Mouse (Mus musculus): ENCODE results near the gene Stra6.

Stra6 gene

DNA sequence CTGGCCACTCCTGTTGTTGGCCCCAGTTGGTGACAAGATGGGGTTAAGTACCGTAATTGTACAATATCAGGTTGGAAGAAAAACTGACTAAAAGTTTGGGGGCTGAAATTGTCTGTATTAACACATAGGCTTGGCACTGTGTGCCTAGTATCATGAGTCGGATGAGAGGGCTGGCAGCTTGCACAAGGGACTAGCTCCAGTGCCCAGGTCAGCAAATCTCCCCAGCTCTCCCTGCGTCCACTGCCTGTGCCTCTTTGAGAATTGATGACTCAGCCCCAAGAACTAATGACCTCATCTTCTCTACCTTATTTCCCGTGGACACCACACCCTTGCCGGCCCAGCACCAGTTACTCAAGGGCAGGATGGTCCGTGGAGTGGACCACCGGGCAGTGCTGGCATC lies 13.7 kb upstream of the Stra6 start:
- no peak for DNase-seq (ENCODE audit: low spot score)

DNA sequence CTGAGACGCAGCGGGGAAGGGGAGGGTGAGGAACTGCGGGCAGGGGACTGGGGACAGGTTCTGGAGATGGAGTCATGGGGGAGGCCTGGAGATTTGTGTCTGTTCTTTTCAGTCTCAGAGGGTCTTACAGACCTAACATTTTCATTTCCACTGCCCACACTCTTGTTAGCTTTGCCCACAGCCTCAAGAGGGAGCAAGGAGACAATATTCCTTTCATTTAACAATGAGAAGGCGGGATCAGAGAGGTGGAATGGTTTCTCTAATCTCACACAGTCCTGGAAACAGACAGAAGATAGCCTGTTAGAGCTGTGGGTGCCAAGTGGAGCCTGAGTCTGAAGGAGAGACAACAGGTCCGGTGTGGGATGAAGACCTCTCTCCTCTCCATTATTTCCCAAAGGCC lies 11.7 kb upstream of the Stra6 start:
- DNase-seq (ENCODE audit: low spot score), result no peak

DNA sequence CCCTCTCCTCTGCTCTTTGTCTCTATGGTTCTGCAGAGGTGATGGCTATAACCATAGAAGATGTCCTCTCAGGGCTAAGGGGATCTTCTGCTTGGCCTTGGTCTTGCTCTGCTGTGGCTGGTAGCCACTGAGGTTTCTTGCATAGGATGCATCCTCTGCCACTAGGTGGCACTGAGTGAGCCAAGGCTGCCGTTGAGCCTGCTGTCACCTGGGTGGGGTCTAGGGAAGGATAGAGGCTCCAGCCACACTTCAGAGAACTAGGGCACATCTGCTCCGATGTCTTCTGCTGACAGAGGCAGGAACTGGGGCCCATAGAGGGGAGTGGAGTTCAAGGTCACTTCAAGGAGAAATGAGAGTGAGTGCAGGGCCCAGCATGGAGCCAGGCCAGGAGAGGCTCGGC lies 10.5 kb upstream of the Stra6 start:
- peak; percentile 42 for DNase-seq (ENCODE audit: low spot score)

DNA sequence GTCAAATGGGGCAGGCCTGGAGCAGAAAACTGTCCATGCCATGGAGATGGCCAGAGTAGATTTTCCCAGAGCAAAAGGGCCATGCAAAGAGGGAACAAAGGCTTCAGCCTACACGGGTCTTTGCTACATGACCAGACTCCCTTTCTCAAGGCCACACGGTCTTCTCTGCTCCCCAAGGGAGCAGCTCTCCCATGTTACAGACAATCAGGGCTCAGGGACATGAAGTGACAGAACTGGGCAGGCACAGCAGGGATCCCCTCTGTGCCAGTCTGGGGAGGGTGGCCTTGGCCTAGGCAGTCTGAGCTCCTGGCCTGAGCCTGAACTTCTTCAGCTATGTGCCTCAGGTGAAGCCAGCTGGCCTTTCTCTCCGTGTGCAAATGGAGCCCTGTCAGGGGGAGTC lies 10.0 kb upstream of the Stra6 start:
- no peak for DNase-seq (ENCODE audit: low spot score)

DNA sequence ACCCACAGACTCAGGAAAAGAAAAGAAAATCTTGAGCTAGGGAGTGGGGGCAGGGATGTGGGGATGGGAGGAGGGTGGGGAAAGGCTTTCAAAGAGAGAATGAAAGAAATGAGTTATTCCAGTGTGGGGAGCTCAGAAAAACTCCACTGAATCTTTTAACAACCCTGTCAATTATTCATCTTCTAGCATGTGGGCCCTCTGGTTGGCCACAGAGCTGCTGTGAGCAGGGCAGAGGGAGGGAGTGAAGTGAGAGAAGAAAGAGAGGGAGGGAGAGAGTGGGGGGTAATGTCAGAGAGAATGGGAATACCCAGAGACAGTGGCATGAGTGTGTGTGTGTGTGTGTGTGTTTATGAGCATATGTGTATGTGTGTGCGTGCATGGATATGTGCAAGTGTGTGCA lies 9.6 kb upstream of the Stra6 start:
- DNase-seq (ENCODE audit: low spot score), result no peak

DNA sequence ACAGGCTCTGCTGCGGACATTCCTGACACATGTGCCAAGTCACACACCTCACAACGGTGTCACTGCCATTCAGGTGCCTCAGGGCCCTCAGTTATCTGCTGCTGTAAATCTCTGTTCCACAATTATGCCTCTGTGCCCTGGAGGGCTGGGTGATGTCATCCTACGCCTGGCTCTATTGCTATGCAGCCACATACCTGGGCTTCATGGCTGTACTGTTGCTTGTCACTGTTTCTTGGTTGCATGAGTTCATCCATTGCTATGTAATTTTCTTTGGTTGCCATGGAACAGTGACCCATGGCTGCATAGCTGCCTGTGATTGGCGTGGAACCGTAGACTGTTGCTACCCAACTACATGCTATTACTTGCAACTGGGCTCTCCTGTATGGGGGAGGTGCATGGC lies 7.9 kb upstream of the Stra6 start:
- DNase-seq (ENCODE audit: low spot score), result no peak

DNA sequence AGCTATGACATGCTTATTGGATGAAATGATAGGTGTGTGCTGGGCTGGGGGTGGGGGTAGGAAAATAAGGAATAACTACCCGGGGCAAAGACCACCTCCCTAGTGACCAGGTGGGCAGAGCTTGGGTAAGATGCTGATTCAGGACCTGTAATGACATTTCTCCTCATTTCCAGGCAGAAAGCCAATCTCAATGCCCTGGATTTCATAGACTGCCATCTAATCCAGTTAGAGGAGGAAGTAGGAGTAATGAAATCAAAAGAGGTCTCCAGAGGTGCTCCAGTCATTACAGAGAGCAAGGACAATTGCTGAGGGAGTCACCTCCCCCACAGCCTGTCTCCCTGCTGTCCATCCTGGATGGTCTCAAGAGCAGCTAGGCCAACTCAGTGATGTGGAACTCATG lies 3.7 kb upstream of the Stra6 start:
- DNase-seq (ENCODE audit: low spot score), result no peak

DNA sequence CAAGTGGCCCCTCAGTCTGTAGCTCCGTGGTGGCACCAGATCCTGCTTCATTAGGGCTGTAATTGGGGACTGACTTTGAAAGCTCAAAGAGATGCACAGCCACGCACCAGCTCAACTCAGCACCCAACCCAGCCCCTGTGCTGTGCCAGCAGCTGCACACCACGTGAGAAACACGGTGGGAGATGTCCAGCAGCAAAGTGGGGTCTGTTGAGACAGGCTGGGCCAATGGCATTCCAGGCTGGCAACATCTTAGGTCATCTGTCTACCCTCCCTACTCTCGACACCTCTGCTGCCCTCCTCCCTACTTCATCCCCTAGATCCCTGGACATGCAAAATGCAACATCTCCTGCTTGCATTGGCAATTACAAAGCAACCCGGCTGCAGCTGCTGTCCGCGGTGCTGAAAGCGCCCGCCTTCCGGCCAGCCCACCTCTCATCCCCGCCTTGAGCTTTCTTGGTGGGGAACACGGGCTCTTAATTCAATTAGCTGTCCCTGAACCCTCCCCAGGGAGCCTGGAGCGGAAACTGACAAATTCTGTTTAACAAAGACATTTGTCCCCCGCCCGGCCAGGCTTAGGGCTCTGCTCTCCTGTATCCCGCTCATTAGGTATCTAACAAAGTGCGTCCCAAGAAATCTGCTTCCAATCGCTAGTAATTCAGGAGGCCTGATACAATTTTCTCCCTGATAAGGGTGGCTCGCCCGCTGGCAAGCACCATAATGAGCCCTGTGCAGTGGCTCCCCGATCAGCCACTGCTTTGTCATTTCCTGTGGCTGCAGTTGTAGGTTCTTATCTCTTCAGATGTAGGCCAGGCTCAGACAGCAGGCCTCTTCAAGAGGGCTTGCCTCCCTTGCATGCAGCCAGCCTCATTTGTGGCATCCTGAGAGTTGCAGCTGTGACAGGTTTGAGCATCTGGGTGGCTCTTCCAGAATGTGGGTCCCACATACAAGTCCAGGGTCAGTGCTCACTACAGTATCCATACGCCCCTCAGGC lies 2.6 kb upstream of the Stra6 start:
- peak; percentile 66 for DNase-seq (ENCODE audit: low spot score)

DNA sequence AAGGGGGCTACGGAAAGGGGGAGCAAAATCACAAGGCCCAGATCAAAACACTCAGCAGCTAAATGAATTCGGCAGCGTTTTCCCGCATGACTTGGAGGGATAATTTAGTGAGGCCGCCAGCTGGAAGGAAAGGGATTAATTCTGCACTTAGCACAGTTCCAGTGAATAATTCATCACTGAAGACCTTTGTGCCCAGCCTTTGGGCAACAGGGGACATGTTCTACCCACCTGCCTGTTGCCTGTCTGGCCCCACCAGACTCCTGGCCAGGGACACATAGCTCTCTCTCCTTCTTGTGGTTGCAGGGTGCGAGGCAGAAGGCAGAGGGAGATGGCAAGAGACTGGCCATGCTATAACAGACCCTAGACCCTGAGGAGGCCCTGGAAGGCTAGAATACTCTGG lies 1.9 kb downstream of the Stra6 start:
- DNase-seq (ENCODE audit: low spot score), result no peak

DNA sequence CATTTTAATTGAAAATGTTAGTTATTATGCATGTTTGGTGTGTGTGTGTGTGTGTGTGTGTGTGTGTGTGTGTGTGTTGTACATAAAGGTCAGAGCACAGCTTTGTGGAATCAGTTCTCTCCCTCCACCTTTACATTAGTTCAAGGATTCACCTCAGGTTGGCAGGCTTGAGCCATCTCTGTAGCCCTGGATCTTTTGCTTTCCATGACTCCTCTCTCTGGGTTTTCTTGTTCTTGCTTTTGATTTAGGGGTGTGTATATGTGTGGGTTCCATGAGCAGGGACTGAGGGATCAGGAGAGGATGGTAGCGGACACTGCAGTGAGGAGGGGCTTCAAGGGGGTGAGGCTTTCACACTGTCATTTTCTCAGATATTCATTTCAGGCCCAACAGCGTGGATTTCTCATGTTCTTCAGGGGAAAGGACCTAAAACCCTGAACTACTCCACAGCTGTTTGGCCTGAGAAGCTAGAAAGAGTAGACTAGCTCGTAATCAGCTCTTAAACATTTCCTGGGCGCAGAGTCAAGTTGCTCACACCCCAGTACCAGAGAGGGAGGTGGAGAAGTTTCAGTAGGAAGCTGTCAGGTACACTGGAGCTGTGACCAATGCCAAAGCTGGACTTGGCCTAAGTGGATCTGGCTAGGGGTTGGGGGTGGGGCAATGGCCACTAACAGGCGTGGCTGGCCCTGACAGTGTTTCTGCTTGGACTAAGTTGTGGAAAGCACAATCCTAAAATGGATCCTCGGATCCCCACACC lies 2.6 kb downstream of the Stra6 start:
- no peak for DNase-seq (ENCODE audit: low spot score)

DNA sequence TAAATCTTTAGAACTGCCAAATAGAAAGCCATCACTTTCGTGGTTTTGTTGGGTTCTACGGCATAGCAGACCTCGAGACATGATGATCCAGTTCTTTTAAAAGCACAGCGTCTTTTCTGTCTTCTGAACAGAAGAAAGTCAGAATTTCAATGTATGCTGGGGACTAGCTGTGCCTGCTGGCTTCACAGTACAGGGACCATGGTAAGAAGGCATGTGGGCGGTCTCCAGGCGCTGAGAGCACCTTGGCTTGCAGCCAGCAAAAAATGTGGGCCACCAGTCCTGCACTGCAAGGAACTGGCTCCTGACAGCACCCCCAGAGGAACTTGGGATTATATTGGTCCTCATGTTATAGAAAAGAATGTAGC lies 3.1 kb downstream of the Stra6 start:
- DNase-seq (ENCODE audit: low spot score), result no peak

DNA sequence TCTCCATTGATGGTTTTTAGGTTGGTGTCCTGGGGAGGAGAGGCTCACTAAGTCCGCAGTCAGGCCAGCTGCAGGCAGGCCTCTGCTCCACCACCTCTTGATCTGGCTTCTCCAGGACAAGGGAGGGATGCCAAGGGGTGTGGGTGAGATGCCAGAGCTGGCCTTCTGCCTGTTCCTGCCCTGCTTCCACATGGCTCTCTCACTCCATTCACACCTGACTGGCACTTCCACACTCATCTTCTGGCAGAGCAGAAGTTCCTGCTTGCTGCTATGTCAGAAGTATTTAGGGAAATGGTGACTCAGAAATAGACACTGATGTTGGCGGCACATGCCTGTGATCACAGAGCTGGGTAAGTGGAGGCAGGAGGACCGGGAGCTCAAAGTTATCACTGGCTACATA lies 4.0 kb downstream of the Stra6 start:
- no peak for DNase-seq (ENCODE audit: low spot score)

DNA sequence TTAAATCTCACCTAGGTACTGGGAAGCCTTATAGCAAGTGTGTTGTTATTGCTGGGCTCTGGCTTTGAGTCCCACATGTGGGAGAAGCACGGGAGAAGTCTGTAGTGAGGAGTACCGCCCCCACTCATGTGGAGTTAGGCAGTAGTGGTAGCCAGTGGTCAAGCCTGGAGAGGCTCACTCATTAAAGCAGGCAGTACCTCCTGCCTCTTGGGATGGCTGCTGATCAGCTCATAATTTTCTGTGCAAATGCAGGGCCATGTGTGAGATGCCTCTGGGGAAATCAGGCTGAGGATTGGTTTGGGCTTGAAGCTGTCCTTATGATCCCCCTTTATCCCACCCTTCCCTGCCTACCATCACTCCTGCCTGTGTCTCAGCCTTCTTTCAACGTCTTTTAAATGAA lies 11.0 kb downstream of the Stra6 start:
- no peak for DNase-seq (ENCODE audit: low spot score)

DNA sequence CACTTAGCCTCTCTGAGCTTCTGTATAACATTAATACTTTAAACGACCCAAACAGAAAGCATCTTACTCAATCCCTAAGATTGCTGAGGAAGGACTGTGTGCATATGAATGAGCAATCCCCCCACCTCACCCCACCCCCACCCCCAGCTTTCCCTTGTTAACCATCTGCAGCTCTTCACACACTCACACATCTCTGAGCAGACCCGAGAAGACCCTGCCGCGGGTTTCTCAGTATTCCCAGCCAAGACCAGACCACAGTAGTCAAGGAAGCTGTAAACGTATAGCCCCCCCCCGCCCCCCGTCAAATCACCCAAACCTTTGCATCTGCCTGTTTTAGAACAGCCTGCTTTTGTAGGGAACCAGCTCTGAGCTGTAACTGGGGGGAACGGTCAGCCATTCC lies 21.0 kb downstream of the Stra6 start:
- DNase-seq (ENCODE audit: low spot score), result no peak

DNA sequence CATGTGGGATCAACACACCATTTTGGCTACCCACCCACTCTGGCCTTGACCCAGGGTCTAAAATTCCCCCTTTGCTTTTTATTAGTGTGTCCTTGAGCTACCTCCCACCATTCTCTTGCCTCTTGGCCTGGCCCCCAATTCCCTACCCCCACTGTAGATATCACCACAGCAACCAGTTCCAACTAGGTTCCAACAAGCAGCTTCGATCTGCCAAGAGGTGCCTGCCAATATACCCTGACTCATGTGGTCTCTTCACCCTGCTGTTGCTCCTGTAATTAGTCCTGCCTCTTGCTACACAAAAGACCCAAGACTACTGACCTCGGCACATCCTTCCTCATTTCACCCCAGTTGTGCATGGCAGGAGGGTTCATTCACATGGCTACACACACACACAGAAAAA lies 21.5 kb downstream of the Stra6 start:
- no peak for DNase-seq (ENCODE audit: low spot score)

DNA sequence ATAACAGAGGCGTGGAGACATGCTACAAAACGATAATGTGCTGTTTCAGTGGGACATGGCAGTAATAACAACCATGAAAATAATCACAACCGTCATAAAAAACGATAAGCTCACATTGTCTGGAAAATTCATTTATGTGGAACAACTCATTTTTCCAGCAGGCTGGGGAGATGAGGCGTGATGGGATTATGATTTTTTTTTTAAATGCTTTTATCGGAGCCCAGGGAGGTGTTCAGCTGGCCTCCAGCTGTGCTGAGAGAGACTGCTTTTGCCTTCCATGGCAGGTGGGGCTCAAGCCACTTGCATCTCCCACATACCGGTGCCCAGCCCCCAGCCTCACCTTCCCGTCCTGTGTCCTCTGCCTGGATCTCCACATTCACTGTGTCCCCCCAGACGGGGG lies 22.6 kb downstream of the Stra6 start:
- DNase-seq (ENCODE audit: low spot score), result no peak

DNA sequence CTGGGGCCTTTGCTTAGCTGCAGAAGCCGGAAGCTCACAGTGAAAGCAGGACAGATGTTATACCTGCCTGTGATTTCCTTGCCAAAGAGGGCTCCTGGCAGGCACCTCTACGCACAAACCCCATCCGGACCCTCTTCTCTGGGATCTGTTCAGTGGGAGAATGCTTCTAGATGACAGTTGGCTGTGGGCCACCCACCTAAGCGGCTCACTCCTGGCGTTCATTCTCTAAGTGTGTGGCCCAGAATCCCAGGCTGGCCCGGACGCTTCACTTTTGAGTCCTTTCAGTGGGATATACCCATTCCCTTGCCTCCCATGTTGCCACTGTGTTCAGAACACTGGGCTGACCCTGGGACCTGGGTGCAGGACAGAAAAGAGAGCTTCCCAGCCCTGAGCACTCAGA lies 23.3 kb downstream of the Stra6 start:
- DNase-seq (ENCODE audit: low spot score), result no peak

DNA sequence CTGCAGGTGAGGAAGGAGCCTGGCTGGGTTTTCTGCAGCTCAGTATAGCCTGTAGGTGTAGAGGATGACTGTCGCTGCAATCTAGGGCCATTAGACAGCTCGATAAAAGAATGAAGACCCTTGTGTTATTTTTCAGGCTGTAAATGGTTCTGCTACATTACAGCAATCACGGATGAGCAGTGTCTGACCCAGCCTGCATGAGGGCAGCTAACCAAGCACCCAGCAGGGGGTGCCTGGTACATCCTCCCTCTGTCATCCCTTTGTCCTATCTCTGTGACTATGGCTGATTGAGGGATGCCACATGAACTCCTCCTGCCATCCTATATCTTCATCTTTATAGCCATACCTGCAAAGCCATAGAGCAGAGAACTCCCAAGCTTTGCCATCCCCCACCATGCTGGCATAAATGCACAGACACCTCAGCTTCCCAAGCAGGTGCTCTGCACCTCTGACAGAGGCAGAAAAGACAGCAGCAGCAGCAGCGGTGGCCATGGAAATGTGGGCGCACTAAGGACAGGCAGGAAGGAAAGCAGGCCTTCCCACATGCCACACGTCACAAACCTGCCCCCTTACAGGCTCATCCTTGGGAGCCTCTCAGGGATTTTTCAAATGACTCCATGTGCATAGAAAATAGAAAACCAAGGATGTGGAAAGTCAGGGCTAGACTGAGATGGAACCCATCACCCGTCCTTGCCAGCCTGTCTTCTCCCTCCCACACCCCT lies 23.9 kb downstream of the Stra6 start:
- no peak for DNase-seq (ENCODE audit: low spot score)

DNA sequence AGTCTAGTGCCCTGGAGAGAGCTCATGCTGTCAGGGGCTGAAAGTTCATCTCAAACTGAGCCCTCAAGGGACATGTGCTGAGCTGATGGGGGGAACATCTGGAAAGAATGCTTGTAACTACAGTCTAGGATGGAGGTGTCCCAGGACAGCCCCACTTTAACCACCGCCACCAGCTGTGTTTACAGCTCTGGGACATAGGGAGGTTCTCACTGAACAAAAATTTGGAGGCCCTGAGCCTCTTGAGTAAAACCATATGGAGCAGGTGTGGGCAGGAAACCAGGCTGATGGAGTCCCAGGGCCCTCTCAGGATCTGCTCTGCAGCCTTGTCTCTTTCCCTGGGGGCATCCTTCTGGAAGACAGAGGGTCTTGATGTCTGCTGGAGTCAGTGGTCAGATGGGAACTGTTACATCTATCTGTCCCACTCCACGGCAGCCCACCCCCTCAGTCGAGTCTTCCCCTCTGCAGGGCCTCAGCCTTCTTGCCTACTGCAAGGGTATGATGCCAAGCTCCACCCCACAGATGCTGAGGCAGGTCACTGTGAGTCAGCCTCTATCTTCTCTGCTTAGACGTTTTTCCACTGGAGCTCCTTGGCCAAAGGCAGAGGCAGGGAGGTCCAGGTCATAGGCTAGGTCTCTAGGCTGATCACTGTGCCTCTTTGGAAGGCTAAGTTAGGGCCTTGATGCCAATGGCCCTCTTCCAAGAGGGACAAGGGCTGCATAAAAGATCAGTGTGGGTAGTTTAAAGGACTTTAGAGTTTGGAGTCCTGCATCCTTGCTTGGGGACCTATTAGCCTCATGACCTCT lies 28.2 kb downstream of the Stra6 start:
- no peak for DNase-seq (ENCODE audit: low spot score)

DNA sequence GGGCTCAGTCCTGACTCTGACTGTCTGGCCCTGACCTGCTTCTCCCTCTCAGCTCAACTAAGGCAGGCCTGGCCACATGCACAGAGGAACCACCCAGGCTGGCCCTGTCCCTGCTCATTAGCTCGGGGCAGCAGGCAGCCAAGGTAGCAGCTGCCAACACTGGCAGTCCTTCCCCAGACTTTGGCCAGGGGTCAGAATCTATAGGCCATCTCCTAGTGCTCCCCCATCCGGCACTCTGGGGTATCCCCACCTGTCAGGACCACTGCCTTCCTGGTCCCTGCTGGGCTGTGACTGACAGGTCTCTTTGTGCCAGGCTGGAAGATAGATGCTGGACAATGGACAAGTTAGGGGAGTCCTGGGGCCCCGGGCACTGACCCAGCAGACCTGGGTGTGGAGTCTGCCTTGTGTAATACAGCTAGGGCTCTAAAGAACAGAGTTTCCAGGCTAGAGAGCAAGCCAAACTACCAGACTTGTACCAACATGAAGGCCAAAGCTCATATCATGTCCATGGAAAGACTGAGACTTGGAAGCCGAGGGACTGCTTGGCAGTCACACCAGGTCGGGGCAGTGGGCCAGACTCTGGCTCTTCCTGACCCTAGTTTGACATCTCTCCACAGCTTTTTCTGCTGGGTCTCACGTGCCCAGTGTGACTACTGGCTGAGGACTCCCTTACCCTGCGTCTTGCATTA lies 29.1 kb downstream of the Stra6 start:
- DNase-seq (ENCODE audit: low spot score), result peak; percentile 34

DNA sequence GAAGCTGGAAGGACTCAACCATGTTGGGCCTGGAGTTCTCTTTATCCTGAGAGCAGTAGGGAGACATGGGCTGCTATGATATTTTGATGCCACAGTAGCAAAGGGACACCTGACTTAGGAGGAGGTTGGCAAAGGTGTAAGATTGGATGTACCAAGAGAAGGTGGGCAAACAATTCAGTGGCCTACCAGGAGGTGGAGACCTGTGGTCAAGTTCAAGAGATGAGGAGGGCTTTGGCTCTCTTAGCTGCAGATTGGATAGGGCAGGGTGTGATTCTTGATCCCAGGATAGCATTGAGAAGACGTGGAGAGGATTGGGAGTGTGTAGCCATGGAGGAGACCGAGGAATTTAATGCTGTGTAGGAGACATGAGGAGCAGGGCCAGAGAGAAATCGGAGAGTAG lies 30.2 kb downstream of the Stra6 start:
- DNase-seq (ENCODE audit: low spot score), result no peak

Data from ovary, postnatal 14 days (tissue).